Mouse (Mus musculus) intestine, embryonic 16.5 days (tissue): ENCODE measurements around the gene Galntl6. TPM values are rescaled to one million over a fixed set of nuclear protein-coding genes. Genes with fewer than 3 reads are reported as not detected.

Experiments
- ATAC-seq: fragments of 200-750 bp; cut with Nextera tagmentation; 2 replicates; pipeline ENCODE4 v1.8.0; 2017; ENCODE audit warnings: moderate TSS enrichment, moderate library complexity
- H3K27ac ChIP-seq: fragments of 300-500 bp; sonication (generic); 2 replicates; pipeline ENCODE4 v1.5.1; 2014; ENCODE audit warnings: mild to moderate bottlenecking, low read length
- H3K27me3 ChIP-seq: fragments of 300-500 bp; sonication (generic); replicated peaks from 2 replicates; pipeline ENCODE4 v1.6.1; 2014; ENCODE audit warnings: low read length, control low read depth, mixed read lengths; ENCODE audit not compliant: control insufficient read depth, insufficient read depth
- H3K36me3 ChIP-seq: fragments of 300-500 bp; sonication (generic); 2 replicates; pipeline ENCODE4 v1.6.1; 2014; ENCODE audit warnings: low read length, control low read depth; ENCODE audit not compliant: control insufficient read depth, insufficient read depth
- H3K4me1 ChIP-seq: fragments of 300-500 bp; sonication (generic); 2 replicates; pipeline ENCODE4 v1.6.1; 2014; ENCODE audit warnings: low read length, control low read depth, mixed read lengths; ENCODE audit not compliant: control insufficient read depth, insufficient read depth
- H3K4me2 ChIP-seq: fragments of 300-500 bp; sonication (generic); 2 replicates; pipeline ENCODE4 v1.6.1; 2014; ENCODE audit warnings: low read depth, low read length, control low read depth
- H3K4me3 ChIP-seq: fragments of 300-500 bp; sonication (generic); 2 replicates; pipeline ENCODE4 v1.5.1; 2014; ENCODE audit warnings: mild to moderate bottlenecking, low read length
- H3K9ac ChIP-seq: fragments of 300-500 bp; sonication (generic); 2 replicates; pipeline ENCODE4 v1.6.1; 2014; ENCODE audit warnings: low read depth, low read length
- H3K9me3 ChIP-seq: fragments of 300-500 bp; sonication (generic); 2 replicates; pipeline ENCODE4 v1.6.1; 2016; ENCODE audit warnings: low read length, control low read depth; ENCODE audit not compliant: control insufficient read depth
- WGBS: fragments of 180-500 bp; shearing (Covaris S2); extraction: QIAGEN DNeasy Blood & Tissue Kit; methylation state at CpG from one replicate; pipeline ENCODE4 v1.1.7; 2014; 5-methylcytosine and 5-hydroxymethylcytosine counted together
- polyA plus RNA-seq: library from polyadenylated mRNA; unstranded; fragments of >200 nt; fragmentation: Nextera tagmentation; extraction: Ambion mirVana; gene quantifications from 2 replicates; pipeline ENCODE4 v1.2.1, GENCODE M21; 2015

Gene Galntl6
- polyA plus RNA-seq, 1 experiment from 2014 or later: 0.56 TPM

DNA sequence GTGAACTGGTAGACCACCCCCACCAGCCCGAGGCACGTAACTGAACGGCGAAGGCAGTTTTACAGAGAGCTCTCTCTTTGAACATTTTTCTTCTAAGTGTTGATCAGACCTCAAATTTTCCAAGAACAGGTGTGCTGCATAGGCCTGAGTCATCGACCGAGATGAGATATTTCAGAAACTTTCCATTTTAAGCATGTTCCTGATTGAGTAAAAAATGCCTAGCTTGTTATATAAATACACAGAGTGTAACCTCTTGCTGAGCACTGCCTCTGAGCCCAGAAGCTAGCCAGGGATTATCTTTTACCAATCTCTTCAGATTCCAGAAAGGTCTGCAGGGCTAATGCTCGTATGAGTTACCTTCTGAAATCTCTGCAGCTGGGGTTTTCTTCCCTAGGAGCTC, 1120.2 kb downstream of the Galntl6 start:
- H3K4me3 ChIP-seq: no peak overlapping the region
- no peak for ATAC-seq
- no peak overlapping the region for H3K9ac ChIP-seq
- H3K4me2 ChIP-seq: no peak overlapping the region
- no peaks in the 10 kb centered on the region for H3K4me1 ChIP-seq
- no peaks in the 10 kb centered on the region for H3K9me3 ChIP-seq
- H3K27me3 ChIP-seq: no peaks in the 10 kb centered on the region
- no peak overlapping the region for H3K27ac ChIP-seq
- no peaks in the 10 kb centered on the region for H3K36me3 ChIP-seq
- 83% methylated on average over 7 of the region's 7 CpGs for WGBS

DNA sequence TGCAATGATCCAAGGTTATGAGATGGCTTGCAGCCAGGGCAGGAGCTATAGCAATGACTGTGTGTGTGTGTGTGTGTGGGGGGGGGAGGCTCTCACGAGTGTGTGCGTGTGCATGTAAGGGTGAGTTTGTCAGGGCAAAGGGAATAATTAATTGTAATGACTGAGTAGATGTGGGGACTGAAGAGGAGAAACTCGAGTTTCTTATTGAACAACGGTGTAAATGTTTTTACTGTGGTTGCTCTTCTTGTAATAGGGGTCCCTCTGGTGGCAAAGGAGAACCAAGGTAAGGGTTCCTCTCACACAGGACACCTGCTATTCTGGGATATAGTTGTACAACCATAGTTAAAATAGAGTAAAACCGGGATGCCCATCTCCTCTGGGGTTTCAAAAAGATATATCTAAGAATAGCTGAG, 1121.1 kb downstream of the Galntl6 start:
- H3K27ac ChIP-seq: no peak overlapping the region
- no peaks in the 10 kb centered on the region for H3K36me3 ChIP-seq
- H3K4me1 ChIP-seq: no peaks in the 10 kb centered on the region
- WGBS: 20% methylated on average over 5 of the region's 5 CpGs
- ATAC-seq: peak; percentile 64
- H3K4me3 ChIP-seq: no peak overlapping the region
- no peak overlapping the region for H3K9ac ChIP-seq
- no peaks in the 10 kb centered on the region for H3K9me3 ChIP-seq
- H3K4me2 ChIP-seq: no peak overlapping the region
- H3K27me3 ChIP-seq: no peaks in the 10 kb centered on the region

GRCm38 (mm10) chr8:57779551-57779950, 1132.9 kb downstream of the Galntl6 start:
- Histone ChIP-seq H3K4me2 (no peak overlapping the region), H3K4me3 (no peak overlapping the region), H3K27ac (no peak overlapping the region), H3K9me3 (no peaks in the 10 kb centered on the region), H3K4me1 (no peaks in the 10 kb centered on the region; the same call in 1 of the 2 replicates), H3K9ac (no peak overlapping the region), H3K27me3 (no peaks in the 10 kb centered on the region), H3K36me3 (no peaks in the 10 kb centered on the region)
- ATAC-seq: no peak
- WGBS: 64% methylated on average over 7 of the region's 7 CpGs

GRCm38 (mm10) chr8:57777988-57778721, 1134.3 kb downstream of the Galntl6 start:
- ATAC-seq: peak; percentile 67; the same call in 1 of the 2 replicates
- Histone ChIP-seq H3K4me3 (no peak overlapping the region), H3K4me2 (peak overlapping the region; percentile 9; the same call in 1 of the 2 replicates), H3K4me1 (no peaks in the 10 kb centered on the region; the same call in 1 of the 2 replicates), H3K36me3 (no peaks in the 10 kb centered on the region), H3K27me3 (no peaks in the 10 kb centered on the region), H3K9ac (no peak overlapping the region), H3K9me3 (no peaks in the 10 kb centered on the region), H3K27ac (0 out of 2 replicates have a peak overlapping the region, but pooled peaks have one; percentile 3)
- 40% methylated on average over 7 of the region's 7 CpGs for WGBS

DNA sequence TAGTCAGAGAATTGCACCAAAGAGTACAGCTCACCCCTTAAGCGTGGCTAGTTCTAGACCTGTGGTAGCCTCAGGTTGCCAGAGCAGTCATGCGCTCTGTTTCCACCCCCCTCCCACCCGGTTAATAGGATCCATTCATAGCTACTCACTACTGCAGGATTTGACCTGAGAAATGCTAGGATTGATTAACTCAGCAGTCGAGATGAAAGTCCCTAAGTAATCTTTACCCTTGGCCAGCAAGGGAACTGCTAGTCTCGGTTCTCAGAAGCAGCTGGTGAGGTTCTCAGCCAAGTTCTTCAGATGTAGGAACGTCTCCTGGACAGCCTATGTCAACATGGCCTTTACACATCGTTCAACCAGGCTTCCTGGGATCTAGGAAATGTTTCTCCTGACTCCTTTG, 1135.7 kb downstream of the Galntl6 start:
- Histone ChIP-seq H3K4me1 (no peaks in the 10 kb centered on the region; the same call in 1 of the 2 replicates), H3K4me2 (no peak overlapping the region), H3K4me3 (no peak overlapping the region), H3K9ac (no peak overlapping the region), H3K27me3 (no peaks in the 10 kb centered on the region), H3K9me3 (no peaks in the 10 kb centered on the region), H3K36me3 (no peaks in the 10 kb centered on the region), H3K27ac (0 out of 2 replicates have a peak overlapping the region, but pooled peaks have one; percentile 9)
- peak; percentile 52 for ATAC-seq
- WGBS: 44% methylated on average over 7 of the region's 7 CpGs

- Histone ChIP-seq H3K9me3 (no peaks in the 10 kb centered on the region), H3K4me3 (no peak overlapping the region), H3K36me3 (no peaks in the 10 kb centered on the region), H3K27me3 (no peaks in the 10 kb centered on the region), H3K4me2 (no peak overlapping the region), H3K27ac (no peak overlapping the region), H3K4me1 (no peaks in the 10 kb centered on the region; the same call in 1 of the 2 replicates), H3K9ac (no peak overlapping the region)
- ATAC-seq: no peak
- WGBS: 35% methylated on average over 12 of the region's 12 CpGs
These were observed 1139.6 kb downstream of the Galntl6 start for GRCm38 (mm10) chr8:57772732-57773265.

GRCm38 (mm10) chr8:57767541-57767940, 1144.9 kb downstream of the Galntl6 start:
- no peaks in the 10 kb centered on the region for H3K27me3 ChIP-seq
- no peaks in the 10 kb centered on the region for H3K36me3 ChIP-seq
- H3K27ac ChIP-seq: no peak overlapping the region
- H3K4me2 ChIP-seq: no peak overlapping the region
- no peaks in the 10 kb centered on the region for H3K9me3 ChIP-seq
- H3K4me3 ChIP-seq: no peak overlapping the region
- WGBS: 54% methylated on average over 2 of the region's 2 CpGs
- no peak overlapping the region for H3K9ac ChIP-seq
- peaks cover 3% of the 10 kb centered on the region; the same call in 1 of the 2 replicates for H3K4me1 ChIP-seq
- ATAC-seq: no peak

DNA sequence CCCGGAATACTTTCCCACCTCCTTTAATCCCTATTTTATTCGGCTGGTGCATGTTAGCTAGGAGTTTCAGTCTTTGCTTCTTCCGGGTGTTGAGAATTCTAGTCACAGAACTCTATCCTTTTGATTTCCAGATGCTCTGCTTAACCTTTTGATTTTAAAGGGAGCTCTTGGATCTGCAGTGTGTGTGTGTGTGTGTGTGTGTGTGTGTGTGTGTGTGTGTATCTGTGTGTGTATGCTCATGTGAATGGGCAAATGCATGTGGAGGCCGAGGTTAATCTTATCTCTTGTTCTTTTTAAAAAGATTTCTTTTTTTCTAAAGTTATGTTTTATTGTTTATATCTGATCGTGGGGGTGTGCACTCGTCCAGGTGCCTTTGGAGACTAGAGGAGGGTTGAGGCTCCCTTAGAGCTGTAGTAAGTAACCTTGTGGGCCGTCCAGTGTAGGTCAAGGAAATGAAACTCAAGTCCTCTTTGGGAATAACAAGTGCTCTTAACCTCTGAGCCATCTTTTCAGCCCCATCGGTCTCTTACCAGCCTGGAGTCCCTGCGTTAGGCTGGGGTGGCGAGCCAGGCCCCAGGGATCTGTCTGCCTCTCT, 1145.9 kb downstream of the Galntl6 start:
- Histone ChIP-seq H3K9me3 (no peaks in the 10 kb centered on the region), H3K4me2 (no peak overlapping the region), H3K4me1 (peaks cover 3% of the 10 kb centered on the region; the same call in 1 of the 2 replicates), H3K36me3 (no peaks in the 10 kb centered on the region), H3K9ac (no peak overlapping the region), H3K27ac (peak overlapping the region; percentile 30; the same call in 1 of the 2 replicates), H3K4me3 (no peak overlapping the region), H3K27me3 (no peaks in the 10 kb centered on the region)
- ATAC-seq: peak; percentile 69
- 54% methylated on average over 10 of the region's 10 CpGs for WGBS

DNA sequence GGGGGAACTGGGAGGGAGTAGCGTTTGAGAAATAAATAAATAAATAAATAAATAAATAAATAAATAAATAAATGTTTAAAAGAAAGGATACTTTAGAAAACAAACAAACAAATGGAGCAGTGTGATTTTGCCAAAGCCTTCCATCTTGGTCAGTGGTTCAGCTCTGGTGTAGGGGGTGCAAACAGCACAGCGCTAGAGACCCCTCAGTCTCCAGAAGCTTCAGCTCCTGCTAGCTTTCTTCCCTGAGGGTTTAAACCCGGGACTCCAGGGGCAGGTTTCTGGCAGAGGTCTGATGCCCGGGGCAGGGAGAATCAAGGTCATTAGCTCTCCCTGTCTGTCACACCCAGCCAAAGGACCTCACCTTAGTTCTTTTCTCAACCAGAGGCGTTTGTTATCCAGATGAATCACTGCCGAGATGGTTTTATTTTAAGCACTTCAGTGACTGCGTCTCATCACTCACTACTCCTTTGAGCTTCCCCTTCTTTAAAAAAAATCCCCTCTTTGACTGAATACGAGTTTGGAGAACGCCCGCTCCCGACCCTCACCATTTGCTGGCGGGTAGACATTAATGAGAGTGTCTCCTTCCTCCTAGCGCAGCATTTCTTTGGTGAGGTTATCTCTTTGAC, 1146.6 kb downstream of the Galntl6 start:
- Histone ChIP-seq H3K4me1 (peaks cover 3% of the 10 kb centered on the region; the same call in 1 of the 2 replicates), H3K9ac (no peak overlapping the region), H3K4me3 (no peak overlapping the region), H3K27me3 (no peaks in the 10 kb centered on the region), H3K9me3 (no peaks in the 10 kb centered on the region), H3K4me2 (no peak overlapping the region), H3K27ac (no peak overlapping the region), H3K36me3 (no peaks in the 10 kb centered on the region)
- no peak for ATAC-seq
- 16% methylated on average over 13 of the region's 13 CpGs for WGBS
